Mouse (Mus musculus): ENCODE data around the gene Apol7a. TPM values are rescaled to one million over a fixed set of nuclear protein-coding genes. Genes with fewer than 3 reads are reported as not detected.
A peak's percentile ranks its signal among the peaks of the same experiment; 100 is the strongest.

The Apol7a gene
- polyA plus RNA-seq, 1 experiment from 2014 or later = not detected

DNA sequence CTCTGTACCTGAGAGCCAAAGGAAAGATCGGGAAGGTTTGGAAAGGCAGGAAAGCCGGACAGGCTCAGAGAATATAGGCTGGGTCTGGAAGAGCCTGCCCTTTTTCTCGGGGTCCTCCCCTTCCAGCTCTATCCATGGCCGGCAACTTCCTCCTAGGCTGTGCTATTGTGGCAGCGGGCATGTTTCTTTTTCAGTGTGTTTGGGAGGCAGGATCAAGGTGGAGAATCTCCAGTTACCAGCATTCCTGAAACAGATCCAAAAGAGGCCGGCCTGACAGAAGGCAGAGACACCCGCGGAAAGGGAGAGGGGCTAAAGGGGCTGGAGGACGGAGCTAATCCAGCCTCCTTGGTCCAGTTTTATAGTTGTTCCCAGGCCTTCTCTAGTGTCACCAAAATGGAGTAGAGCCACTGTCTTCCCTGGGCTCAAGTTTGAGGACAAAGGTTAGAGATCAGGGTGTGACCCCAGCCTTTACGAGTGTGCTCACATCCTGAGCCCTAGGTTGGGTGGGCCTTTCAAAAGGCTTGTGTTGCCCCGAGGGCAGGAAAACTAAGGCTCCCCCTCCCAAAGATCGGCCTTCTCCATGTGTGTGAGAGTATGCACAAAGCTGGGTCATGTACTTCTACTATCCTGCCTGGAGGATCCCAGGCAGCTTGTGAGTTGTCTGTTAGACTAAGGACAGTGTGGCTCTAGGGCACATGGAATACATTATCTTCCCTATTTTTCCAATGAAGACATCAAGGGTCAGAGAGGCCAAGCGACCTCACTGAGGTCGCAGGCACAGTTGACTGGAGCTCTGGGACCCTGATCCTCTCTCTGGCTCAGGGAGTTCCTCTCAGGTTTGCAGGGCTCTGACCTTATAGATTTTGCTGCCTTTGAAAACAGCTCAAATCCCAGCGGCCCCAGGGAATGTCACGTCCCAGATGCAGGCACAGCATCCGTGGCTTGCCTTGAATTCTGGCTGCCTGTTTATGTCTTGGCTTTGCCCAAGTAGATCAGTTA lies 54.5 kb downstream of the Apol7a start:
- ATAC-seq (ENCODE audit: low FRiP score) = peak; percentile 5; the same call in 1 of the 2 replicates
- no peak for DNase-seq (ENCODE audit: low spot score)
- H3K9ac ChIP-seq (ENCODE audit: low read depth, low read length) = 0 out of 2 replicates have a peak overlapping the region, but pooled peaks have one; percentile 7

DNA sequence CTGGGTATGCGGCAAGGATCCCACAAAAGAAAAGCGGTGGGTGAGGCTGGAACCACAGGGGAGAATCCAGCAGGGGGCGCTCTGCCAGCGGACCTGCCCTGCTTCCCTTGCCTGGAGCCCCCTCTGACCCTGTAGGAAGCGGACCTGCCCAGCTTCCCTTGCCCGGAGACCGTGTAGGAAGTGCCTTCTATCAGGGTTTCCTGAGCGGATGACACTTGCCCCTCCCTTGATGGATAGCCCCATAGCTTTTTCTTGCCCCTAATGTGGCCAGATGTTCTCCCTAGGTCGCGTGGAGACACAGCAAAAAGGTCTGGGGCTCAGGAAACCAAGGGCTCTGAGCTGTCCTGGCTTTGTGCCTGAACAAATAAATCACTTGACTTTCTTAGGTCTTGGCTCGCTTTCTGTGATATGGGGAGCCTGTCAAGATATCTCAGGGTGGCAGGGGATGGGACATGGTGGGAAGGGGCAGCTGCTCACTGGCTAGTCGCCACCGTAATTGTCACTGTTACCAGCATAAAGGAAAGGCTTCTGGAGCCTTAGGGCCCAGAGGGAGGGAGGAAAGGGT lies 55.3 kb downstream of the Apol7a start:
- ATAC-seq (ENCODE audit: low FRiP score) = peak; percentile 75
- peak; percentile 90 for DNase-seq (ENCODE audit: low spot score)
- peaks cover 7% of the 10 kb centered on the region; the same call in 1 of the 2 replicates for H3K4me1 ChIP-seq (replicated peaks; ENCODE audit: control insufficient read depth, insufficient read depth, low read length)
- peak overlapping the region; percentile 32 for H3K4me2 ChIP-seq (replicated peaks; ENCODE audit: low read depth, low read length)
- WGBS = 9% methylated on average over 13 of the region's 13 CpGs
- no peaks in the 10 kb centered on the region for H3K27me3 ChIP-seq (ENCODE audit: control insufficient read depth, insufficient read depth, low read length)
- no peak overlapping the region; the same call in 1 of the 2 replicates for H3K4me3 ChIP-seq (ENCODE audit: low read depth, low read length)
- H3K27ac ChIP-seq (ENCODE audit: low read depth, low read length) = peak overlapping the region; percentile 78
- H3K9ac ChIP-seq (ENCODE audit: low read depth, low read length) = peak overlapping the region; percentile 55
- H3K9me3 ChIP-seq (ENCODE audit: control insufficient read depth, low read length) = no peaks in the 10 kb centered on the region
- no peaks in the 10 kb centered on the region for H3K36me3 ChIP-seq (ENCODE audit: control insufficient read depth, insufficient read depth, low read length)

More for the DNA sequence above, 54.5 kb downstream of the Apol7a start:
- H3K4me2 ChIP-seq (replicated peaks; ENCODE audit: low read depth, low read length) = no peak overlapping the region
- 41% methylated on average over 17 of the region's 17 CpGs for WGBS
- no peak overlapping the region for H3K4me3 ChIP-seq (ENCODE audit: low read depth, low read length)
- H3K4me1 ChIP-seq (replicated peaks; ENCODE audit: control insufficient read depth, insufficient read depth, low read length) = peaks cover 7% of the 10 kb centered on the region; the same call in 1 of the 2 replicates
- H3K9me3 ChIP-seq (ENCODE audit: control insufficient read depth, low read length) = no peaks in the 10 kb centered on the region
- peak overlapping the region; percentile 75 for H3K27ac ChIP-seq (ENCODE audit: low read depth, low read length)
- H3K36me3 ChIP-seq (ENCODE audit: control insufficient read depth, insufficient read depth, low read length) = no peaks in the 10 kb centered on the region
- no peaks in the 10 kb centered on the region for H3K27me3 ChIP-seq (ENCODE audit: control insufficient read depth, insufficient read depth, low read length)

DNA sequence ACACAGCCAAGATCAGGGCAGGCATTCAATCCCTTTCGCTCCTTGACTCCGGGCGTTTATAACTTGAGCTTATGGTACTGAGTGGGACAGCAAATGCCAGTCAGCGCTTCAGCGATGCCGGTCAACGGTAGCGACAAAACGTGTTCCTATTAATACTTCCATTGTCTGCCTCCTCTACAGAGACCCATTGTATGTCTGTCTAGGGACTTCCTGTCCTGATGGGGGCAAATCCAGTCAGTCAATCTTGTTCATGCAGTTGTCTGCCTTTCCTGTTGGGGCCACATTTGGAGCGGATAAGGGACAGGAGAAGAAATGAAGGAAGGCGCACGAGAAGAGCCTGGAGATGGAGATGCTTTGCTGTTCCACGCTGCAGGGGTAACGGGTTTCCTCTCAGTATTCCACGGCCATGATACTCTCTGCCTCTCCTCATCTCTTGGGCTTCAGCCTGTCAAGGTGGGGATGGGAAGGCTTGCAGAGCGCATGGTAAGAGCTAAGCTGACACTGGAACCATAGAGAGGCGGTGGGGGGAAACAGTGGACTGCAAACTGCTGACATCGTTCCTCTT lies 55.9 kb downstream of the Apol7a start:
- WGBS = 28% methylated on average over 18 of the region's 18 CpGs
- Histone ChIP-seq H3K4me1 (replicated peaks; ENCODE audit: control insufficient read depth, insufficient read depth, low read length) (peaks cover 7% of the 10 kb centered on the region; the same call in 1 of the 2 replicates), H3K27me3 (ENCODE audit: control insufficient read depth, insufficient read depth, low read length) (no peaks in the 10 kb centered on the region), H3K4me3 (ENCODE audit: low read depth, low read length) (peak overlapping the region; percentile 12; the same call in 1 of the 2 replicates), H3K9me3 (ENCODE audit: control insufficient read depth, low read length) (no peaks in the 10 kb centered on the region), H3K27ac (ENCODE audit: low read depth, low read length) (peak overlapping the region; percentile 78), H3K9ac (ENCODE audit: low read depth, low read length) (peak overlapping the region; percentile 55), H3K4me2 (replicated peaks; ENCODE audit: low read depth, low read length) (peak overlapping the region; percentile 32), H3K36me3 (ENCODE audit: control insufficient read depth, insufficient read depth, low read length) (no peaks in the 10 kb centered on the region)
- ATAC-seq (ENCODE audit: low FRiP score) (peak; percentile 17; the same call in 1 of the 2 replicates), DNase-seq (ENCODE audit: low spot score) (no peak)

DNA sequence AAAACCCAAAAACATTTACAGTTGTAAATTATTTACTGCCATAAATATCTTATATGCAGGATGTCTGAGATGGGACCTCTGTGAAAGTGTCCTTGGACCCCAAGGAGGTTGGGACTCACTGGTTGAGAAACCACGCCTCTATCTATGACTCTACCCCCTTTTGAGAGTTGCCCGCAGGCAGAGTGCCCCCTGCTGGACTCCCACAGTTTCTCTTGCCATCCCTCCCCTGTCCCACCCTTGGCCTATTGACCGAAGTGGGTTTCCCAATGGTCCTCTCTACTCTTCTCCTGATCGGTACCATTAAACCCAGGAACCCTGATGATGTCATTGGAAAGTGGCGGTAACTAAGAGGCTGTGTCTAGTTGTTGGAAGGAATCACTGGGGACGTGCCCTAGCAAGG lies 56.9 kb downstream of the Apol7a start:
- Histone ChIP-seq H3K4me3 (ENCODE audit: low read depth, low read length) (no peak overlapping the region), H3K36me3 (ENCODE audit: control insufficient read depth, insufficient read depth, low read length) (no peaks in the 10 kb centered on the region), H3K4me2 (replicated peaks; ENCODE audit: low read depth, low read length) (no peak overlapping the region), H3K9ac (ENCODE audit: low read depth, low read length) (no peak overlapping the region), H3K27ac (ENCODE audit: low read depth, low read length) (no peak overlapping the region), H3K4me1 (replicated peaks; ENCODE audit: control insufficient read depth, insufficient read depth, low read length) (peaks cover 7% of the 10 kb centered on the region; the same call in 1 of the 2 replicates), H3K27me3 (ENCODE audit: control insufficient read depth, insufficient read depth, low read length) (no peaks in the 10 kb centered on the region), H3K9me3 (ENCODE audit: control insufficient read depth, low read length) (no peaks in the 10 kb centered on the region)
- DNase-seq (ENCODE audit: low spot score) (no peak), ATAC-seq (ENCODE audit: low FRiP score) (no peak)
- 90% methylated on average over 6 of the region's 6 CpGs for WGBS

DNA sequence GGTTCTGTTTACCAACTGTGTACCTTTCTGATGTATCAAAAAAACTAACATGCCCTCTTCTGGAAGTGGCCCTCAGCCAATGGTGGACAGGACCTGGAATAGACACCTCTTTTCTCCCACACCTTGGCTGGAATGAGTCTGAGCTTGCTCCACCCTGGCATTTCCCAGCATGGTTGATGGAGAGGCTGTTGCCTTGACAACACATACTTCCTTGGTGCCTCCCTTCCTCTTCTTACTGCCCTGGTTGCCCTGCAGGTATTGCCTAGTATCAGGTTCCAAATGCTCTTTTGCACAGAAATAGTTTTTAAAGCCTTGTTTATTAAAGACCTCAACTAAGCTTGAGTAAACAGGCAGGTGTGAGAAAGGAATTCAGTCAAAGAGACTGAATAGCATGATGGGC lies 58.3 kb downstream of the Apol7a start:
- H3K4me1 ChIP-seq (replicated peaks; ENCODE audit: control insufficient read depth, insufficient read depth, low read length) = peaks cover 11% of the 10 kb centered on the region
- H3K36me3 ChIP-seq (ENCODE audit: control insufficient read depth, insufficient read depth, low read length) = no peaks in the 10 kb centered on the region
- no peaks in the 10 kb centered on the region for H3K27me3 ChIP-seq (ENCODE audit: control insufficient read depth, insufficient read depth, low read length)
- H3K4me2 ChIP-seq (replicated peaks; ENCODE audit: low read depth, low read length) = no peak overlapping the region
- no peak overlapping the region for H3K4me3 ChIP-seq (ENCODE audit: low read depth, low read length)
- DNase-seq (ENCODE audit: low spot score) = no peak
- H3K9me3 ChIP-seq (ENCODE audit: control insufficient read depth, low read length) = no peaks in the 10 kb centered on the region
- no peak for ATAC-seq (ENCODE audit: low FRiP score)
- no peak overlapping the region for H3K27ac ChIP-seq (ENCODE audit: low read depth, low read length)
- no peak overlapping the region for H3K9ac ChIP-seq (ENCODE audit: low read depth, low read length)

DNA sequence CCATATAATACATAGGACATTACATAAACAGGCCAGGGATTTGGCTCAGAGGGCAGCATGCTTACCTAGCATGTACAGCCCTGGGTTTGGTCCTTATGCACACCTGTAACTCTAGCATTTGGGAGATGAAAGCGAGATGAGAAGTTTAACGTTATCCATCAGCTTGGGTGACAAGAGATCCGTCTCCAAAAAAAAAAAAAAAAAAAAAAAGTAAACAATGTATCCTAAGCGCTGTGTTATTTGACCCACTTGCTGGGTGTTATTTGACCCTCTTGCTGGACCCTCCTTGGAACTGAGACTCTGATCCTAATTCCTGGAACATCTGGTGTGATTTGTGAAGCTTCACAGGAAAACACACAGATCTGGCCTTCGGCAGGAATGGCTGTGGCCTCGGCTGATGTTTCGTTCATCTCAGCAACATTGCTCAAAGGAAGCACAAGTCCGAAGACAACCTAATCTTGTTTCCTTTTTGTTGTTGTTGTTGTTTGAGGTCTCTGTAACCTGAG lies 59.9 kb downstream of the Apol7a start:
- DNase-seq (ENCODE audit: low spot score) (no peak), ATAC-seq (ENCODE audit: low FRiP score) (no peak)
- Histone ChIP-seq H3K27ac (ENCODE audit: low read depth, low read length) (no peak overlapping the region), H3K4me3 (ENCODE audit: low read depth, low read length) (no peak overlapping the region), H3K4me2 (replicated peaks; ENCODE audit: low read depth, low read length) (no peak overlapping the region), H3K9me3 (ENCODE audit: control insufficient read depth, low read length) (no peaks in the 10 kb centered on the region), H3K36me3 (ENCODE audit: control insufficient read depth, insufficient read depth, low read length) (no peaks in the 10 kb centered on the region), H3K27me3 (ENCODE audit: control insufficient read depth, insufficient read depth, low read length) (no peaks in the 10 kb centered on the region), H3K9ac (ENCODE audit: low read depth, low read length) (no peak overlapping the region), H3K4me1 (replicated peaks; ENCODE audit: control insufficient read depth, insufficient read depth, low read length) (peaks cover 6% of the 10 kb centered on the region)
- WGBS = 56% methylated on average over 8 of the region's 8 CpGs

DNA sequence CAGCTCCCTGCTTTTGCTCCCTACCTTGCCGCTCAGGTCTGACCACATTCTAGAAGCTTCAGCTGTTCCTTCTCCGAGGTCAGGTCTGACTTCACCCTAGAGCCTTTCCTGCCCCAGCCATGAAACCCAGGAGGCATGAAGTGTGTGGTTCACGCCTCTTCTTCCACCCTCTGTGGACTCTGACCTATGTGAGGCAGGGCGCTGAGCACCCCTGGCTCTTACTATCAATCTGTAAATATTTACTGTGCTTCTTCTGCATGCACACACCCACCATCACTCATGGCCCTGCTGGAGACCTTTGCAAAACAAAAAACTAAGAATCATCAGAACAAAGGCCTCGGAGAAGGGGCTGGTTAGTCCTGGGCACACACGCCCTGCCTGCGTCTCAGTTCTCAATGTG lies 60.5 kb downstream of the Apol7a start:
- H3K27me3 ChIP-seq (ENCODE audit: control insufficient read depth, insufficient read depth, low read length) = no peaks in the 10 kb centered on the region
- WGBS = 69% methylated on average over 7 of the region's 7 CpGs
- H3K9ac ChIP-seq (ENCODE audit: low read depth, low read length) = no peak overlapping the region
- no peak overlapping the region for H3K4me2 ChIP-seq (replicated peaks; ENCODE audit: low read depth, low read length)
- ATAC-seq (ENCODE audit: low FRiP score) (no peak), DNase-seq (ENCODE audit: low spot score) (no peak)
- H3K9me3 ChIP-seq (ENCODE audit: control insufficient read depth, low read length) = no peaks in the 10 kb centered on the region
- no peak overlapping the region for H3K4me3 ChIP-seq (ENCODE audit: low read depth, low read length)
- peaks cover 4% of the 10 kb centered on the region for H3K4me1 ChIP-seq (replicated peaks; ENCODE audit: control insufficient read depth, insufficient read depth, low read length)
- no peak overlapping the region for H3K27ac ChIP-seq (ENCODE audit: low read depth, low read length)
- no peaks in the 10 kb centered on the region for H3K36me3 ChIP-seq (ENCODE audit: control insufficient read depth, insufficient read depth, low read length)
